Mouse (Mus musculus) left cerebral cortex, adult 2 months (tissue): ENCODE results near the gene Gm49601. TPM values are rescaled to one million over a fixed set of nuclear protein-coding genes. Genes with fewer than 3 reads are reported as not detected.
A peak's percentile ranks its signal among the peaks of the same experiment; 100 is the strongest.

Experiments
- DNase-seq, 2 experiments: peaks; one replicate each; pipeline ENCODE4 v3.0.0; 2021 to 2022; ENCODE audit warnings: low spot score in 2 of 2, mixed read lengths in 1 of 2; ENCODE audit errors: extremely low spot score in 1 of 2
- H3K27ac ChIP-seq: fragments of 200-600 bp; 2 replicates; pipeline ENCODE4 v1.8.1; 2022
- H3K4me3 ChIP-seq: fragments of 200-600 bp; 2 replicates; pipeline ENCODE4 v1.8.1; 2022
- CTCF ChIP-seq: fragments of 200-600 bp; IDR thresholded peaks from 2 replicates; pipeline ENCODE4 v1.8.1; 2022; ENCODE audit warnings: antibody characterized with exemption, mild to moderate bottlenecking, moderate library complexity
- intact Hi-C: fragments of 180-260 bp; cut with DNase I; formaldehyde crosslinking; loops from one replicate; pipeline ENCODE4 v1.15.1; 2025
- long read RNA-seq, 2 experiments: library from polyadenylated mRNA; stranded (forward); transcript quantifications; one replicate each; pipeline ENCODE4 v2.0.0; 2021; ENCODE audit warnings: borderline mapping rate in 2 of 2
- total RNA-seq, 2 experiments: library from RNA; stranded (reverse); gene quantifications; 2 replicates each; pipeline ENCODE4 v1.2.3; 2021

The Gm49601 gene
- 100 to 1,000 TPM; 260 to 297 TPM for total RNA-seq
- long read RNA-seq, experiment 1: 0 reads
- long read RNA-seq, experiment 2: 0 reads

GRCm38 (mm10) chr16:18626376-18626878 lies at the start of gene Gm49601:
TSS of gene Gm49601 (minus strand) at chr16:18626427.
- TF ChIP-seq CTCF: peak; percentile 91
- intact Hi-C loops: loop anchor here (1.0 kb wide), 1 partner anchor 52 kb away; no protein-coding TSS in a partner anchor
- DNase-seq: peak; percentile 89 to 91
- H3K27ac ChIP-seq: peak within 1 kb of the TSS; percentile 99
- H3K4me3 ChIP-seq: peak within 1 kb of the TSS; percentile 84

- intact Hi-C loops: no loop called here
Observed at GRCm38 (mm10) chr16:18673005-18673404, 46.8 kb upstream of the Gm49601 start.

GRCm38 (mm10) chr16:18672027-18672426 lies 45.8 kb upstream of the Gm49601 start:
- H3K4me3 ChIP-seq: no peak overlapping the region
- intact Hi-C loops: no loop called here
- no peak for TF ChIP-seq CTCF
- H3K27ac ChIP-seq: no peak overlapping the region
- DNase-seq: no peak

More at GRCm38 (mm10) chr16:18673005-18673404, 46.8 kb upstream of the Gm49601 start:
- no peak overlapping the region for H3K27ac ChIP-seq
- no peak overlapping the region for H3K4me3 ChIP-seq
- no peak for DNase-seq
- TF ChIP-seq CTCF: no peak

- H3K27ac ChIP-seq: no peak overlapping the region
- intact Hi-C loops: no loop called here
- no peak overlapping the region for H3K4me3 ChIP-seq
- no peak for DNase-seq
- TF ChIP-seq CTCF: no peak
Observed at GRCm38 (mm10) chr16:18669914-18670313, 43.7 kb upstream of the Gm49601 start.

DNA sequence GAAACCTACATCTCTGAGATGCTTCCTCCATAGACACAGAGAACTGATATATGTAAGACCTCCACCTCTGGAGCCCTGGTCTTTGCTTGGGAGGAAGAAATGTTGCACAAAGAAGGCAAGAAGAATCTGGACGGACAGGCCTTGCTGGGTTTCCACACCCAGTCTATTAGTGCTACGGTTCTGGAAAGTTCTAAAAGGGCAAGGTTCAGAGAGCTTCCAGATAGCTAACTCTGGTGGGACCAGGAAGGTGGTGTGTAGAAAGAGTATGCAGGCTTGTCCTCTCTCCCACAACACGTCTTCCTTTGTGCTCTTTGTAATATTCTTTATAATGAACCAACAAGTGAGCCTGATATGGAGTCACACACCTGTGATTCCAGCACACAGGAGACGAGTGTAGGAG lies 32.4 kb upstream of the Gm49601 start:
- Histone ChIP-seq H3K4me3 (no peak overlapping the region), H3K27ac (no peak overlapping the region)
- intact Hi-C loops: no loop called here
- DNase-seq: no peak
- TF ChIP-seq CTCF: no peak

DNA sequence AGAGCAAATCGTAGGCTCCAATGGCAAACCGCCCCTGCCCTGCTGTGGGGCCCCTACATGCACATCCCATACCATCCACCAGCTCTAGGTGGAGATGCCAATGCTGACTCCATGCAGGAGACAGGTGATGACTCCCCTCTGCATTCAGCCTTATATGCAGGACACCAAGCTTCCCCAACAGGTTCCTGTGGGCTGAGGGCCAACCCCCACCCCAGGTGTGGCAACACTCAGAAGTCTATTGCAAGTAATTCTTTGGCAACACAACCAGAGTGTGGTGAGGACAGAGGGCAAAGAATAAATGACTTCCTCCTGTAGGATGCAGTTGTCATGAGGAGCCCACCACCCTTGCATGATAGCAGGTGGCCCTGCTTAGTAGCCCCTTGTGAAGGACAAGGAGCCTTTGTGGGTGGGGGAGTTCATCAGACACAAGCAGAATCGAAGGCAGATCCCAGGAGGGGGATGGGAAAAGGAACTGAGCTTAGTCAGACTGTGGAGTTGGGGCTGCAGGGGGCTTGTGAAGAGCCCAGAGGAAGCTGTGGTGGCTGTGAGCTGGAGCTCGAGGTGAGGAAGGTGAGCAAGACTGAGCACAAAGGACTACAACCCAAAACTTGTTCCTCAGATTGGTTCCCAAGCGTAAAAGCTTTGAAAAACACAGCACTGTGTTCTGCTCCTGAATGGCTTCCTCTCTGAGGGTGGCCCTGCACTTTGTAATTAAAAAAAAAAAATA lies 29.3 kb upstream of the Gm49601 start:
- intact Hi-C loops: no loop called here
- no peak overlapping the region for H3K4me3 ChIP-seq
- no peak for TF ChIP-seq CTCF
- DNase-seq: no peak
- H3K27ac ChIP-seq: no peak overlapping the region

- intact Hi-C loops: no loop called here
- no peak overlapping the region for H3K4me3 ChIP-seq
- no peak overlapping the region for H3K27ac ChIP-seq
- no peak for DNase-seq
- no peak for TF ChIP-seq CTCF
Observed at GRCm38 (mm10) chr16:18653290-18654160, 27.3 kb upstream of the Gm49601 start.

- no peak for DNase-seq
- no peak overlapping the region for H3K27ac ChIP-seq
- TF ChIP-seq CTCF: no peak
- intact Hi-C loops: no loop called here
- H3K4me3 ChIP-seq: no peak overlapping the region
Observed at GRCm38 (mm10) chr16:18649126-18649525, 22.9 kb upstream of the Gm49601 start.

DNA sequence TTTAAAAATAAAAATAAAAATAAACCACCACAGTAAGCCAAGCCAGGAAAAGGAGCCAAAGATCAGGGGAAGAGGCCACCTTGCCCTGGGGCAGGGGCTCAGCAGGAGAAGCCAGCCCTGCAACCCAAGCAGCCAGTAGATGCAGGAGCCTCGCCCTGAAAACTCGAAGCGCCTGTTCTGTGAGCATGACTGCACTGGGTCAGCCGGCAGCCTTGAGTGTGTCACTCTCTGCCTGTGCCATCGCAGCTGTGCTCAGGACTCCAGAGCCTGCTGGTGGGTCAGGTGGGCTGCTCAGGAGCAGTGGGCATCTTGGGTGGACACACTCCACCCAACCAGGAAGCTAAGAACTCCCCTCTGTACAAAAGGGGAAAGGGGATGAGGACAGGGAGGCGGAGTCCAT lies 19.1 kb upstream of the Gm49601 start:
- DNase-seq: no peak
- no peak for TF ChIP-seq CTCF
- H3K4me3 ChIP-seq: no peak overlapping the region
- intact Hi-C loops: no loop called here
- H3K27ac ChIP-seq: no peak overlapping the region

DNA sequence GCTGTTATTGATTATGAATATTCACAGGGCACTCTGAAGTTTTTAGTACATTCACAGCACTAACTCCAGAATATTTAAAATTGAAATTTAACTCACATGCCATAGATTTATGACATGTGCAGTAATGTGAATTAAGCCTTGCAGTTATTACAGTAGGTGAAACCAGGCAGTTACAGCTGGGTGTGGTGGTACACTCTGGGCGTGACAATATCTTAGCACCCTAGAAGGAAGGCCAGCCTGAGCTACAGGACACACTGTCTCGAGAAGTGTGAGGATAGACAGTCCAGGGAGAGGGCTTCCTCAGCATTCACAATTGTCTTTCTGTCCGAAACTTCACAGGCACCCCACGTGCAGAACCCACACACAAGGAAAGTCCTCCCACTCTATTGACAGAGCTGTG lies 18.3 kb upstream of the Gm49601 start:
- TF ChIP-seq CTCF: no peak
- Histone ChIP-seq H3K4me3 (no peak overlapping the region), H3K27ac (no peak overlapping the region)
- intact Hi-C loops: no loop called here
- DNase-seq: no peak

GRCm38 (mm10) chr16:18643406-18643998 lies 17.3 kb upstream of the Gm49601 start:
- intact Hi-C loops: no loop called here
- DNase-seq: no peak
- Histone ChIP-seq H3K4me3 (no peak overlapping the region), H3K27ac (no peak overlapping the region)
- no peak for TF ChIP-seq CTCF

DNA sequence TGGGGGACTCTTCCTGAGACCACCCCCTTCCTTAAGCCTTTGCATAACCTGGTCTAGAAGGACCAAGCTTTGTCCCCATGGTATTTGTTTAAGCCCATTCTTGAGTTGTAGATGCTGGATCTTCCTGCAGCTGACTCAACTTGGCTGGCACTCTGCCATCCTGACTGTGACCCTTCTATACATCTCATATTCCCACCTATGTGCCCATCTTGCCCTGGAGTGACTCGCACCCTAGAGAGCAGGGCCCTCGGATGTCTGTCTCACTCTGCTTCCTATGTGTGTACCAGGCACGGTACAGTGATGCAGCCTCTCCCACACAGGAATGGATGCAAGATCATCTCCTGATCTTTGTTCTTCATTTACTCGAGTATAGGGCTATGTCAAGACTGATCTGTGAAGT lies 16.7 kb upstream of the Gm49601 start:
- no peak for TF ChIP-seq CTCF
- no peak for DNase-seq
- H3K4me3 ChIP-seq: no peak overlapping the region
- H3K27ac ChIP-seq: no peak overlapping the region
- intact Hi-C loops: no loop called here
